Mouse (Mus musculus) kidney, embryonic 16.5 days (tissue): ENCODE data around the gene Nup35. TPM values are rescaled to one million over a fixed set of nuclear protein-coding genes. Genes with fewer than 3 reads are reported as not detected.

Experiments
- ATAC-seq: fragments of 200-750 bp; cut with Nextera tagmentation; 2 replicates; pipeline ENCODE4 v1.8.0; 2017; ENCODE audit warnings: moderate TSS enrichment; ENCODE audit not compliant: low FRiP score, low TSS enrichment
- H3K27ac ChIP-seq: fragments of 300-500 bp; sonication (generic); 2 replicates; pipeline ENCODE4 v1.5.1; 2014; ENCODE audit warnings: low read length
- H3K27me3 ChIP-seq: fragments of 300-500 bp; sonication (generic); 2 replicates; pipeline ENCODE4 v1.6.1; 2014; ENCODE audit warnings: low read length, control low read depth, mixed read lengths; ENCODE audit not compliant: insufficient read depth
- H3K36me3 ChIP-seq: fragments of 300-500 bp; sonication (generic); 2 replicates; pipeline ENCODE4 v1.6.1; 2014; ENCODE audit warnings: low read length, control low read depth, mixed read lengths; ENCODE audit not compliant: insufficient read depth
- H3K4me1 ChIP-seq: fragments of 300-500 bp; sonication (generic); 2 replicates; pipeline ENCODE4 v1.6.1; 2014; ENCODE audit warnings: low read length, control low read depth, mixed read lengths; ENCODE audit not compliant: insufficient read depth
- H3K4me2 ChIP-seq: fragments of 300-500 bp; sonication (generic); replicated peaks from 2 replicates; pipeline ENCODE4 v1.6.1; 2014; ENCODE audit warnings: low read depth, low read length
- H3K4me3 ChIP-seq: fragments of 300-500 bp; sonication (generic); 2 replicates; pipeline ENCODE4 v1.5.1; 2014; ENCODE audit warnings: mild to moderate bottlenecking, low read length
- H3K9ac ChIP-seq: fragments of 300-500 bp; sonication (generic); replicated peaks from 2 replicates; pipeline ENCODE4 v1.6.1; 2014; ENCODE audit warnings: low read length
- H3K9me3 ChIP-seq: fragments of 300-500 bp; sonication (generic); 2 replicates; pipeline ENCODE4 v1.6.1; 2016; ENCODE audit warnings: low read length, control low read depth
- WGBS: fragments of 180-500 bp; shearing (Covaris S2); extraction: QIAGEN DNeasy Blood & Tissue Kit; methylation state at CpG from one replicate; pipeline ENCODE4 v1.1.7; 2014; 5-methylcytosine and 5-hydroxymethylcytosine counted together
- microRNA counts: library from miRNA; unstranded; fragments of <30 nt; microRNA quantifications from one replicate; lab custom pipeline; 2016
- microRNA-seq: library from miRNA; unstranded; fragments of <30 nt; microRNA quantifications from one replicate; pipeline ENCODE4, GENCODE M21; 2016
- polyA plus RNA-seq: library from polyadenylated mRNA; unstranded; fragments of >200 nt; fragmentation: Nextera tagmentation; extraction: Ambion mirVana; gene quantifications from 2 replicates; pipeline ENCODE4 v1.2.1, GENCODE M21; 2015

Gene Nup35
- polyA plus RNA-seq, 1 experiment from 2014 or later, result 55.0 TPM

DNA sequence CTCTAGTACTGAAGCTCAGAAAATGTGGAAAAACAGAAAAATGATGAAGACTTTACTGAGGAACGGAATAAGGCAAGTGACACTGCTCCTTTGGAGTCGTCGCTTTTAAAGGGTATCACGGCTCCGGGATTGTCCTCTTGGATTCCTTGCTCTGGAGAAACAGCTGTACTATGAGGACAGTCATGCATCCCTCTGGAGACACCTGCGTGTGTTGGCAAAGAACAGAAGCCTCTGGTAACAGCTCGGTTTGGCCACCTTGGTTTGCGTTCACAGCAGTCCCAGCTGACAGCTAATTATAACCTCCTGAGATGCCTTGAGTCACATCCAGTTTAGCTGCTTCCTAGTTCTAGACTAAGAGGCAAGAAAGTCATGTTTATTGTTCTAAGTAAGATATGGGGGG, 61.8 kb downstream of the Nup35 start:
- no peaks in the 10 kb centered on the region for H3K4me1 ChIP-seq
- no peak overlapping the region for H3K4me3 ChIP-seq
- H3K36me3 ChIP-seq, result no peaks in the 10 kb centered on the region
- H3K27me3 ChIP-seq, result no peaks in the 10 kb centered on the region
- H3K9me3 ChIP-seq, result no peaks in the 10 kb centered on the region
- H3K27ac ChIP-seq, result no peak overlapping the region
- WGBS, result 89% methylated on average over 8 of the region's 8 CpGs
- ATAC-seq, result no peak
- no peak overlapping the region for H3K9ac ChIP-seq
- H3K4me2 ChIP-seq, result no peak overlapping the region

DNA sequence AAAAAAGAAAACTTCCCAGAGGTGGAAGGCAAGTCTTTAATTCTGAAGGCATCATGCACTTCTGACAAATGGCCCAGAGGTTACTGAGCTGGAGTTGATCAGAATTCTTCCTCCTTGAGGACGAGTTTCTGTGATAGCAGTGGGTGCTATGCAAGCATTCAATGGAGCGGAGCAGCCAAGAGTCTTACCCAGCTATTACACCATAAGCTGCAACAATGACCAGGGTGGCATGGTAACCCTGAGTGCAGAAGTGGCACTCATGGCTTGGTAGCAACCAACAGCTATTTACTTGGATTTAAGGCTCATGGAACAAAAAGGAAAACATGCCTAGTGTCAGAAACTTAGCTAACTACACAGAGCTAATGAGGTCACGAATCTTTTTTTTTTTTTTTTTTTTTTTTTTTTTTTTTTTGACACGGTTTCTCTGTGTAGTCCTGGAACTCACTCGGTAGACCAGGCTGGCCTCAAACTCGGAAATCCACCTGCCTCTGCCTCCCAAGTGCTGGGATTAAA, 66.7 kb downstream of the Nup35 start:
- Histone ChIP-seq H3K4me1 (no peaks in the 10 kb centered on the region), H3K27me3 (no peaks in the 10 kb centered on the region), H3K9ac (no peak overlapping the region), H3K4me3 (no peak overlapping the region), H3K9me3 (no peaks in the 10 kb centered on the region), H3K27ac (no peak overlapping the region), H3K36me3 (no peaks in the 10 kb centered on the region), H3K4me2 (no peak overlapping the region)
- WGBS, result 73% methylated on average over 6 of the region's 6 CpGs
- no peak for ATAC-seq

DNA sequence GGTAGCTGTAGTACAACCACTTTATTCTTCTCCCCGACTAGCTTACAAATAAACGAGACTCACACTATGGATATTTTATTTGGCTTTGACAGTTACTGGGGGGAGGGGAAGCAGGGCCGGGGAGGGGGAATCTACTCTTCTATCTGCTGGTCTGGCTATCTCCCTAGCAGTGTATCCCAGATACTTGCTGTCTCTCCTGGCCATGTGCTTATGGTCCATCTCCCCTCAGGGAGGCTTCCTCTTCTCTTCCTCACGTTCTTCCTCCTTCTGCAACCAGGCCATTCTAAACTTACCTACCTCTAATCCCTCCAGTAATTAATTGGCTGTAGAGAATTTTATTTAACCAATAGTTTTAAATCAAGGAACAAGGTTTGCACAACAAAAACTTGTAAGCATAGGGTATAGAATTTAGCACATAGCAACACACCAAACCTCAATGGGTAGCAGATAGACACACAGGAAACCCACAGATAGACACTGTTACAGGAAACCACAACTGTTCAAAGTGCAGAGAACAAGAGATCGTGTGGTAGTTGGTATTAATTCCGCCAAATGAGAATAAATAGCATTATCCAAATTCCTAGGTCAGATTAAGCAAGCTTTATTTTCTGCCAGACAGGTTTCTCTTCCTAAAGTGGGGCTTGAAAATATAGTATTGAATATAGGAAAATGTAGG, 67.5 kb downstream of the Nup35 start:
- Histone ChIP-seq H3K9ac (no peak overlapping the region), H3K27me3 (no peaks in the 10 kb centered on the region), H3K36me3 (no peaks in the 10 kb centered on the region), H3K4me1 (no peaks in the 10 kb centered on the region), H3K4me3 (no peak overlapping the region), H3K27ac (no peak overlapping the region), H3K4me2 (no peak overlapping the region), H3K9me3 (no peaks in the 10 kb centered on the region)
- 80% methylated on average over 6 of the region's 6 CpGs for WGBS
- ATAC-seq, result no peak

DNA sequence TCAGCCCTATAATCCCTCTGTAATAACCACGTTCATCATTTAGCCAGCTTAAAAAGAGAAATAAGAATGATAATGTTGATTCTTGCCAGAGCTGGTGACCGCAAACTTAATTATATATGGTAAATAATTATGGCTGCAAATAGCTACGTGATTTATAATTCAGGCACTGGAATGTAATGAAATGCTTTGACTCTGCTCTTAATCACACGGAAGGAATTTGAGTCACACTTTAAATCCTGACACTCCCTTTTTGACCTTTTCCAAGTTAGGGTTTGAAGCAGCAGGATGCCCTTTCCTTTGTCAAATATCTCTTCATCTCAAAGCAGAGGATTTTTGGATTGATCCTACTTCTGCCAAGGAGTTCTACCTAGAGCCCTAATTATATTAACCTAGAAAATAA, 71.2 kb downstream of the Nup35 start:
- Histone ChIP-seq H3K36me3 (no peaks in the 10 kb centered on the region), H3K9me3 (no peaks in the 10 kb centered on the region), H3K4me3 (no peak overlapping the region), H3K27ac (no peak overlapping the region), H3K4me1 (no peaks in the 10 kb centered on the region), H3K4me2 (no peak overlapping the region), H3K27me3 (no peaks in the 10 kb centered on the region), H3K9ac (no peak overlapping the region)
- no peak for ATAC-seq
- WGBS, result 36% methylated on average over 4 of the region's 4 CpGs

DNA sequence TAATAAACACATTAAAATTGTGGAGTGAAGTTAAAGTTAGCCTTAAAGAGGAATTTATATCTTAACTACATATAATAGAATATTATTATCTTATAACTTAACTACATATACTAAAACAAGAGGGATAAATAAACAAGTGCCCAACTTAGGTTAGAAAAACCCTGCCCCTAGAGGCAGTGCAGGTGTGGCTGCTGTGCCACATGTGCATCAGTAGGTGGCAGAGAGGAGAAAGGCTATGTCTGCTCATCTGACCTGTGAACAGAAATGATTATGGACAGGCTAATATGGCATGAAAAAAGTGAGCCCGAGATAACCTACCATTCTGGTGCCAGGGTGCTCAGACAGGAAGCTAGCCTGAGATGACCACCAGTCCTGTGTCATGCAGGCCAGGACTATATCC, 90.4 kb downstream of the Nup35 start:
- no peak overlapping the region for H3K4me2 ChIP-seq
- H3K9ac ChIP-seq, result no peak overlapping the region
- H3K4me1 ChIP-seq, result no peaks in the 10 kb centered on the region
- no peaks in the 10 kb centered on the region for H3K27me3 ChIP-seq
- H3K9me3 ChIP-seq, result no peaks in the 10 kb centered on the region
- WGBS, result 93% methylated on average over 1 of the region's 1 CpGs
- H3K36me3 ChIP-seq, result no peaks in the 10 kb centered on the region
- ATAC-seq, result 0 out of 2 replicates have a peak, but pooled peaks have one; percentile 42
- H3K27ac ChIP-seq, result no peak overlapping the region
- no peak overlapping the region for H3K4me3 ChIP-seq

MicroRNA genes within 50 kb of the gene (microRNA counts, 519-probe panel; counts per million panel counts)
- microRNA mmu-miR-684 (lab: Ali Mortazavi, UCI), result 1,854 counts per million, percentile 47 among the panel's probes with 10 or more counts

Small RNA genes lying within 50 kb of the gene (microRNA-seq; reads per million reads assigned to microRNA genes)
- not detected for gene Mir684-1

Other genes starting within 250 kb of the Nup35 start
- gene Frzb, start 169.6 kb upstream of the Nup35 start, polyA plus RNA-seq, result 24.7 and 26.8 TPM in 2 replicates
- gene Nckap1, start 35.9 kb upstream of the Nup35 start, polyA plus RNA-seq, result 44.4 and 60.9 TPM in 2 replicates
- gene Dusp19, start 191 bp upstream of the Nup35 start, polyA plus RNA-seq, result 14.3 TPM in 2 replicates